Mouse (Mus musculus): ENCODE measurements at regions not wholly inside any gene's neighbourhood (a gene's known extent, or its start where the extent isn't known, plus 50 kb on each side); places are given as distances from the start of the nearest gene placed in this dataset.

GRCm38 (mm10) chr11:63533555-63534200 lies 388.4 kb downstream of the Hs3st3b1 start:
- peak; percentile 84 for DNase-seq (ENCODE audit: low read depth, low spot score)
- H3K9me3 ChIP-seq (ENCODE audit: control insufficient read depth, insufficient read depth, low read depth, low read length), result no peaks in the 10 kb centered on the region
- H3K4me1 ChIP-seq (ENCODE audit: control insufficient read depth in 2 of 2, insufficient read depth in 2 of 2, low read length in 2 of 2, poor library complexity in 1 of 2), result peaks cover 3 to 13% of the 10 kb centered on the region in 2 experiments; a peak in 3 of 4 replicates
- no peak for TF ChIP-seq CHD2 (IDR thresholded peaks at IDR 0.05; ENCODE audit: low read depth, low read length)
- no peak for TF ChIP-seq HCFC1 (IDR thresholded peaks at IDR 0.05; ENCODE audit: borderline replicate concordance, insufficient read depth, low read length)
- no peak for TF ChIP-seq ZC3H11A (IDR thresholded peaks at IDR 0.05; ENCODE audit: borderline replicate concordance, low read depth, low read length)
- no peak for TF ChIP-seq MAFK (IDR thresholded peaks at IDR 0.05; ENCODE audit: insufficient read depth, low read depth, low read length)
- no peak for TF ChIP-seq ZNF384 (IDR thresholded peaks at IDR 0.05; ENCODE audit: low read depth, low read length)
- H3K9ac ChIP-seq (ENCODE audit: insufficient read depth, low read depth, low read length, poor library complexity, severe bottlenecking), result no peak overlapping the region
- no peak overlapping the region for H3K4me3 ChIP-seq (ENCODE audit: insufficient read depth in 1 of 2, low read depth in 1 of 2, low read length in 2 of 2, poor library complexity in 1 of 2, severe bottlenecking in 1 of 2)
- no peak overlapping the region for H3K27ac ChIP-seq (ENCODE audit: insufficient read depth, low read depth, low read length, poor library complexity, severe bottlenecking)
- no peaks in the 10 kb centered on the region for H3K36me3 ChIP-seq (ENCODE audit: control insufficient read depth, insufficient read depth, low read length, poor library complexity, severe bottlenecking)
- in situ Hi-C loops (cut with MboI; ENCODE audit: low sequenced_read_pairs in 2 of 2, unreplicated experiment in 2 of 2), result no loop called here

GRCm38 (mm10) chr11:63537693-63538092 lies 384.4 kb downstream of the Hs3st3b1 start:
- H3K9me3 ChIP-seq (ENCODE audit: control insufficient read depth, insufficient read depth, low read depth, low read length), result no peaks in the 10 kb centered on the region
- in situ Hi-C loops (cut with MboI; ENCODE audit: low sequenced_read_pairs in 2 of 2, unreplicated experiment in 2 of 2), result no loop called here
- no peaks in the 10 kb centered on the region for H3K36me3 ChIP-seq (ENCODE audit: control insufficient read depth, insufficient read depth, low read length, poor library complexity, severe bottlenecking)
- no peak overlapping the region for H3K27ac ChIP-seq (ENCODE audit: insufficient read depth, low read depth, low read length, poor library complexity, severe bottlenecking)
- H3K4me3 ChIP-seq (ENCODE audit: insufficient read depth in 1 of 2, low read depth in 1 of 2, low read length in 2 of 2, poor library complexity in 1 of 2, severe bottlenecking in 1 of 2), result no peak overlapping the region
- peaks cover 3 to 13% of the 10 kb centered on the region in 2 experiments; a peak in 3 of 4 replicates for H3K4me1 ChIP-seq (ENCODE audit: control insufficient read depth in 2 of 2, insufficient read depth in 2 of 2, low read length in 2 of 2, poor library complexity in 1 of 2)
- TF ChIP-seq MAFK (IDR thresholded peaks at IDR 0.05; ENCODE audit: insufficient read depth, low read depth, low read length), result no peak
- no peak for TF ChIP-seq CHD2 (IDR thresholded peaks at IDR 0.05; ENCODE audit: low read depth, low read length)
- DNase-seq (ENCODE audit: low read depth, low spot score), result no peak
- no peak overlapping the region for H3K9ac ChIP-seq (ENCODE audit: insufficient read depth, low read depth, low read length, poor library complexity, severe bottlenecking)

- Histone ChIP-seq H3K9ac (ENCODE audit: insufficient read depth, low read depth, low read length, poor library complexity, severe bottlenecking) (no peak overlapping the region), H3K9me3 (ENCODE audit: control insufficient read depth, insufficient read depth, low read depth, low read length) (no peaks in the 10 kb centered on the region), H3K4me3 (ENCODE audit: insufficient read depth in 1 of 2, low read depth in 1 of 2, low read length in 2 of 2, poor library complexity in 1 of 2, severe bottlenecking in 1 of 2) (no peak overlapping the region), H3K27ac (ENCODE audit: insufficient read depth, low read depth, low read length, poor library complexity, severe bottlenecking) (no peak overlapping the region), H3K4me1 (ENCODE audit: control insufficient read depth in 2 of 2, insufficient read depth in 2 of 2, low read length in 2 of 2, poor library complexity in 1 of 2) (no peaks in the 10 kb centered on the region), H3K36me3 (ENCODE audit: control insufficient read depth, insufficient read depth, low read length, poor library complexity, severe bottlenecking) (no peaks in the 10 kb centered on the region)
- in situ Hi-C loops (cut with MboI; ENCODE audit: low sequenced_read_pairs in 2 of 2, unreplicated experiment in 2 of 2), result no loop called here
- peak; percentile 6 for DNase-seq (ENCODE audit: low read depth, low spot score)
- TF ChIP-seq ZC3H11A (IDR thresholded peaks at IDR 0.05; ENCODE audit: borderline replicate concordance, low read depth, low read length), result no peak
- no peak for TF ChIP-seq MAFK (IDR thresholded peaks at IDR 0.05; ENCODE audit: insufficient read depth, low read depth, low read length)
- no peak for TF ChIP-seq ZNF384 (IDR thresholded peaks at IDR 0.05; ENCODE audit: low read depth, low read length)
- TF ChIP-seq HCFC1 (IDR thresholded peaks at IDR 0.05; ENCODE audit: borderline replicate concordance, insufficient read depth, low read length), result no peak
- no peak for TF ChIP-seq CHD2 (IDR thresholded peaks at IDR 0.05; ENCODE audit: low read depth, low read length)
These were observed 378.0 kb downstream of the Hs3st3b1 start for GRCm38 (mm10) chr11:63543971-63544696.

GRCm38 (mm10) chr11:63545516-63545915 lies 376.6 kb downstream of the Hs3st3b1 start:
- H3K27ac ChIP-seq (ENCODE audit: insufficient read depth, low read depth, low read length, poor library complexity, severe bottlenecking), result no peak overlapping the region
- no peak for DNase-seq (ENCODE audit: low read depth, low spot score)
- TF ChIP-seq CHD2 (IDR thresholded peaks at IDR 0.05; ENCODE audit: low read depth, low read length) (no peak), ZC3H11A (IDR thresholded peaks at IDR 0.05; ENCODE audit: borderline replicate concordance, low read depth, low read length) (no peak), HCFC1 (IDR thresholded peaks at IDR 0.05; ENCODE audit: borderline replicate concordance, insufficient read depth, low read length) (no peak), ZNF384 (IDR thresholded peaks at IDR 0.05; ENCODE audit: low read depth, low read length) (no peak), MAFK (IDR thresholded peaks at IDR 0.05; ENCODE audit: insufficient read depth, low read depth, low read length) (no peak)

More at GRCm38 (mm10) chr11:63545516-63545915, 376.6 kb downstream of the Hs3st3b1 start:
- no peaks in the 10 kb centered on the region for H3K9me3 ChIP-seq (ENCODE audit: control insufficient read depth, insufficient read depth, low read depth, low read length)
- in situ Hi-C loops (cut with MboI; ENCODE audit: low sequenced_read_pairs in 2 of 2, unreplicated experiment in 2 of 2), result no loop called here
- H3K4me1 ChIP-seq (ENCODE audit: control insufficient read depth in 2 of 2, insufficient read depth in 2 of 2, low read length in 2 of 2, poor library complexity in 1 of 2), result no peaks in the 10 kb centered on the region
- no peak overlapping the region for H3K4me3 ChIP-seq (ENCODE audit: insufficient read depth in 1 of 2, low read depth in 1 of 2, low read length in 2 of 2, poor library complexity in 1 of 2, severe bottlenecking in 1 of 2)
- no peaks in the 10 kb centered on the region for H3K36me3 ChIP-seq (ENCODE audit: control insufficient read depth, insufficient read depth, low read length, poor library complexity, severe bottlenecking)
- H3K9ac ChIP-seq (ENCODE audit: insufficient read depth, low read depth, low read length, poor library complexity, severe bottlenecking), result no peak overlapping the region

Data from ES-E14 (cell line).